Mouse (Mus musculus) c-Kit-negative CD71-positive TER-119-positive erythroid progenitor cells, embryonic 14.5 days (primary cell): ENCODE data around the gene Prkag2.
"Not testable (repeated sequence)": the region's sequence is repeated elsewhere in the genome, so short reads cannot be mapped to it uniquely, and the experiment has no call there.

Experiments
- DNase-seq: peaks from one replicate; pipeline ENCODE4 v3.0.0-alpha.2; 2013; ENCODE audit warnings: low read depth, low spot score

Gene Prkag2

GRCm38 (mm10) chr5:25087064-25087463, 13.4 kb downstream of the Prkag2 start:
- no peak for DNase-seq

GRCm38 (mm10) chr5:25086234-25086633, 14.2 kb downstream of the Prkag2 start:
- no peak for DNase-seq

GRCm38 (mm10) chr5:25085170-25085569, 15.3 kb downstream of the Prkag2 start:
- no peak for DNase-seq

GRCm38 (mm10) chr5:25083816-25084215, 16.6 kb downstream of the Prkag2 start:
- no peak for DNase-seq

DNA sequence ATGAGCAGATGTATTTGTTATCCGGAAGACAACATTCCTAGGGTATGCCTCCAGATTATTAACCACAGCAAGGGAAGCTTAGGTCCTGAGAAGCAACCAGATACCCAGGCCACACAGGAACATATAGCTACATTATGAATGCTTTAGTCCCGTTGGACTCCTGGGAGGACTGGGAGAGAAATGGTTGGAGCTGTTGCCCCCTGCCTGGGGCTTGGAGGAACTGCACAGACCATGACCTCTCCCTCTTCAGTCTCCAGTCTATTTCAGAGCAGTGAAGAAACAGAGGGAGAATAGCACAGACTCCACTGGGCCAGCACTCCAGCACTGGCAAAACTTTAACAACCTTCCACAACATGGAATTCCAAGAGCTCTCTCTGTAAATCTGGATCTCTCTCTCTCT, 17.9 kb downstream of the Prkag2 start:
- DNase-seq: no peak

DNA sequence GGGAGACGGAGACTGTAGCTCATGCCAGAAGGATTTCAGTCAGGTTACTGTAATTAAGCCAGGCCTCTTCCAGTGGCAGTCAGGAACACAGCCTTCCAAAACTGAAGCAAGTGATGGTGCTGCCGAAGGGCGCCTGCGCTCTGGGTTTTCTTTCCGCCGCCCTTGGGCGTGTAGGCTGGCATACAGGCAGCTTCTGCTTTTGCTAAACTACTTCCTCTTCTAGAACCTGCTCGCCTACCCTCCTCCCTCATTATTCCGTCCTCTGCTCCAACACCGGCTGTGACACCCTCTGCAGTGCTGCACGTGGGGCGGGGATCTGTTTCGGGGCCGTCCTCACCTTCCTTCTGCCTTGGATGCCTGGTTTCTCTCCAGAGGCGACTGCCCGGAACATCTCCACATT, 18.9 kb downstream of the Prkag2 start:
- DNase-seq: no peak

- DNase-seq: no peak
Measured at GRCm38 (mm10) chr5:25080994-25081393, 19.4 kb downstream of the Prkag2 start.

GRCm38 (mm10) chr5:25080438-25080945, 19.9 kb downstream of the Prkag2 start:
- DNase-seq: no peak

DNA sequence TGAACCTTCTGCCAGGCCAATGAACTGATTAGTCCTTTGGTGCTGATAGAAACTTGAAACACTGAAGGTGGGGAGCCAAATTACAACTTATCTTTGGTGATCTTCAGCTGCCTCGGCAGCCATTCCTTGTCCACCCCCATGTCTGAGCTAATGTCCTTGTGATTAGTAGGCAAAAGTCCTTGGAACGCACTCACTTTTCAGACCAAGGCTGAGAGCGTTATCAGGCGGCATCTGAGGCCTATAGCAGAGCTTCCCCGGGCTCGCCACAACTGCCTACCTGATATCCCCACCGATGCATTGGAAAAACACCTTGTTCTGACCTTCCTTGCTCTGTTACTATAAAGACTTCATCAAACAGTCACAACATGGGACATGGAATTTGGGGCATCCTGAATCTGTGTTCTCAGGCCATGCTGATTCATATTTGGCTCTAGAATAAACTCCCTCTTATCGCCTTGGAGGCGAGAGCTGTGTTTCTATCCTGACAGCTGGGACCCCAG, 20.6 kb downstream of the Prkag2 start:
- no peak for DNase-seq

DNA sequence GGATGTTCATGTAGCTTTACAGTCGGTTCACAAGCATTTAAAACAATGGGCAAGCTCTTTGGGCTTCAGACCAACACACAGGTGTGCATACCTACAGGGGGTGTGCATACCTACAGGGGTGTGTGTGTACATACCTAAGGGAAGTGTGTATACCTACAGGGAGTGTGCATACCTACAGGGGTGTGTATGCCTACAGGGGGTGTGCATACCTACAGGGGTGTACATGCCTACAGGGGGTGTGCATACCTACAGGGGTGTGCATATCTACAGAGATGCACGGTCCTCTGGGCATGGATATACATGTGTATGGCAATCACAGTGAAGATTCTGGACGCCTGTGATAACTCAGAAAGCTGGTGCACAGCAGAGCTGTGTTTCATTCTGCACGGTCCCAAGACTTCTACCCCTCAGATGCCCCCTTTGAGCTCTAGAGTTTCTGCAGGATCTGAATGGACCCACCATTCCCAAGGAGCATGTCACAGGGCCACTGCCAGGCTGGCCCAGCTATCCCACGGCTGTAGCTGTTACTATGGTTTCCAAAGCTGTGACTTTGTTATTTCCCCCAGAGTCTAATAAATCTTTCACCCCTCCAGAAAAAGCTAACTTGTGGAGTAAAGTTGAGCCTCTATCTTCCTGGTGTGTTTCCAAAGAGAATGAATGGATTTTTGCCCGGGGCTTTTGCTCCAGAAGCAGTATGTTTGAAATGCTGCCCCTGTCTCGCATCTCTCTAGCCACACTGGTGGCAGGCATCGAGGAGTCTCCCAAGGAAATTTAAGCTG, 22.4 kb downstream of the Prkag2 start:
- DNase-seq: no peak

GRCm38 (mm10) chr5:25077258-25077657, 23.2 kb downstream of the Prkag2 start:
- DNase-seq: not testable (repeated sequence)

GRCm38 (mm10) chr5:25075623-25076022, 24.8 kb downstream of the Prkag2 start:
- no peak for DNase-seq

DNA sequence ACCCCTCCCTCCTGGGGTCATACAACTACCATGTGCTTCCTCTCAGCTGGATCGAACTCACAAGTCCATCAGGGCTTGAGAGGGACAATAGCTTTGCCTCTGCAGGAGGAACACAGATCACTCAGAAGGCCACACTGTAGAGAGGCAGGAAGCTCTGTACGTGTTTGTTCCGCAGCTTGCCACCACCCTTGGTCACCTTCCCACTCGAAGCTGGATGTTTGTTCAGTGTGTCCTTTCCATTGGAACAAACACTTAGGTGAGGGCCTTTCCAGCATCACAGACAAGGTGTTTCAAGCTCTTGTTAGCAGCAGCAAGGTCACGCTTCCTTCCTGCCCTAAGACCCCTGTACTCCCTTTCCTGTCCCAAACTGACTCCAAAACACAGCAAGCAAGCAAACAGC, 30.6 kb downstream of the Prkag2 start:
- DNase-seq: no peak

DNA sequence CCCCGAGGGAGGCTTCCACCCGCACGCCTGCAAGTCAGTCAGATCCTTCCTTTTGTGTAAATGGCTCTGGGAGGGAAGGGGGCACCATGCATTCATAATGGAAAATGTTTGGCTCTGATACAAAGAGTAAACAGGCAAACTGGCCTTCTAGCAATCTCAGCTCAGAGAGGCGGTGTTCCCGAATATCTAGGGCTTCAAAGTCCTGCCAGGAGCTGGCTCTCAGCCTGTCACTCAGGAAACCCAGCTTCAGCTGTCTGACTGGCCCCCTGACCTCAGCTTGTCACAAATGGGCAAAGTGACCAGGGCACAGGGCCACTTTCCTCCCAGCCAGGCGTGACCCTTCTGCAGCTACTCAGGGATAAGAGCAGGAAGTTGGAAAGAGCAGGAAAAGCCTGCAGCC, 33.3 kb downstream of the Prkag2 start:
- no peak for DNase-seq

- DNase-seq: no peak
Measured at GRCm38 (mm10) chr5:25064270-25065232, 35.9 kb downstream of the Prkag2 start.

GRCm38 (mm10) chr5:25062506-25063132, 37.8 kb downstream of the Prkag2 start:
- DNase-seq: no peak

DNA sequence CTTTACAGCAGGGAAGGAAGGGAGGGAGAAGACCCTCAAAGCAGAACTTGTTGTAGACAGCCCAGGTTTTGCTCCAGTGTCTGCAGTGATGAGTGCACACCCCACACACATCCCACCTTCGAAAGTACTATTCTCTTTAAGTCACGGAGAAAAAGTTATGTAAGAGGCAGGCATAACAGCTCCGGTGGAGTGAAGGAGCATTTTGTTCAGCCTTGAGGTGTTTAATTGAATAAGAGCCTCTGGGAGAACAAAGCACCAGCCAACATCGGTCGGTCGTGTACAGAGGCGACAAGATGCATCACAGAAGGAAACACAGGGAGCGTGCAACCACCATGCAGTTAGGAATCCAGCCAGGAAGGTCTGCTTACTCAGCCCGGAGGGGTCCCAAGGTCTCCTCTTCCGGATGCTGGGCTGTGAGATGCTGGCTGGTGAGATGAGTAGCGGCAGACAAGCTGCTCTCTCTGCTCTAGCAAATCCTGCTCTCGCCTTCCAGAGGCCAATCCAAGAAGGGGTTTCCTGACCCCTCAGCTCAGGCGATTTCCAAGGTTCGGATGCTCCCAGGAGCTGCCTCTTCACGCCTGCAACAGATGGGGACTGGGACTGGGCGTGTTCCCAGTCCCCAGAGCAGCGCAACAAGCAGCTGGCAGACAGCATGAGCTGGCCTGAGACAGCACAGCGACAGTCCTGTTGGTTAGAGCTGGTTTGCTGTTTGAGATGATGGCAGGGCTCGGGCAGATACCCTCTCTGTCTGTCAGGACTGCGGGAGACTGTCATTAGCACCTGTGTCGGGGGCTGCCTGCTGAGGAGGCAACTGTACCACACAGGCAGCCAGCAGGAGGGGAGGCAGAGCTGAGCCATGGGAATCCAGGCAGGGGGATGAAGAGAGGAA, 41.3 kb downstream of the Prkag2 start:
- DNase-seq: no peak

GRCm38 (mm10) chr5:25058417-25058816, 42.0 kb downstream of the Prkag2 start:
- DNase-seq: no peak

DNA sequence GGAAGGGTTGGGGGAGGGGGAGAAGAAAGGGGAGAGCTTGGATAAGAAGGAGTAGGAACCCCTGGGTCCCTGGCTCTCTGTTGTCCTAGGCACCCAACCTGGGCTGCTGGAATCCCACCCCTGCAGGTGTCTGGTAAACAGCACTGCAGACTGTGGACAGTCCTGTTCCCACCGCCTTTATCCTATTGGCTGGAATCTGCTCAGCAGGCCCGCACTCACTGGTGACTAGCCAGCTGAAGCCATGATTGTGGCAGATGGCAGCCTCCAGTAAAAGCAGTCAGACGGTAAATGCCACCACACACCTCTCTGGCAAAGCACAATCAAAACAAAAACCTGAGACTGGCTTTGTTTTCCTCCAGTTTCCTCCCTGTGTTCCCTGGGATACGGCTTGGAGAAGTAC, 45.2 kb downstream of the Prkag2 start:
- no peak for DNase-seq

DNA sequence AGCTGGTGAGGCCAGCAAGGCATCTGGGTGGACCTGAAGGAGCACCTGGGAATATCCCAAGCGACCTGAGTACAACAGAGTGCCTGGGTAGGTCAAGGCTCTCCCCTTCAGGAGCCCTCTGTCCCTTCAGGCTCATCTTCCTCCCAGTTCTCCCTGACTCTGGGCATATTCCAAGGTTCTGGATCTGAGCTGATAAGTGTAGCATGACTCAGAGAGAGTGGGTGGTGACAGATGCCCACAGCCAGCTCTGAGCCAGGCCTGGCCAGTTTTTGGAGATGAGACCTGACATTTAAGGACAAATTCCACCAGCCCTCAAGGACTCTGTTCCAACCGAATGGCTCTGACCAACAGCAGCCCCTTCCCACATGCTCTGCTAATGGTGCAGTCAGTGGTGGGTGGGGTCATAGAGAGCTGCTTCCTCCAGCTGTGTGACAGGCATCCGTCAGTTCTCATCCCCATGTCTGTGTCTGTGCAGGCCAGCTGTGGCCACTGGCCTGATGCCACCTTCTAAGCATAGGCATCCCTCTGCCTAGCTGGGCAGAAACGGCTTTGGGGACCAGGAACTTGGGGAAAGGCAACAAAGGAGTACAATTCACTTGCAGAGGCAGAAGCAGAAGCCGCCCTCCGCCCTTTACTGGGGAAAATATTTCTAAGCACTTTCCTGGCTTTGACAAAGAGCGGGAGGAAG, 46.3 kb downstream of the Prkag2 start:
- no peak for DNase-seq
